Mouse (Mus musculus) ES-Bruce4 (cell line): ENCODE data around the gene Krt36. TPM values are rescaled to one million over a fixed set of nuclear protein-coding genes. Genes with fewer than 3 reads are reported as not detected.
A peak's percentile ranks its signal among the peaks of the same experiment; 100 is the strongest.

Source experiments
- H3K27ac ChIP-seq: 2 replicates; pipeline ENCODE4 v1.5.1; 2012; ENCODE audit warnings: low read length, inconsistent platforms; ENCODE audit not compliant: insufficient read depth
- H3K27me3 ChIP-seq: 2 replicates; pipeline ENCODE4 v1.6.1; 2012; ENCODE audit warnings: mild to moderate bottlenecking, low read length, inconsistent platforms; ENCODE audit not compliant: control insufficient read depth, poor library complexity, insufficient read depth, severe bottlenecking
- H3K36me3 ChIP-seq: 2 replicates; pipeline ENCODE4 v1.6.1; 2012; ENCODE audit warnings: inconsistent platforms, mild to moderate bottlenecking, low read length, moderate library complexity; ENCODE audit not compliant: control insufficient read depth, poor library complexity, insufficient read depth, severe bottlenecking
- H3K4me1 ChIP-seq: one replicate; pipeline ENCODE4 v1.8.1; 2011; ENCODE audit warnings: low read length; ENCODE audit not compliant: control insufficient read depth, insufficient read depth
- H3K4me3 ChIP-seq: 2 replicates; pipeline ENCODE4 v1.5.1; 2011; ENCODE audit warnings: low read depth, mild to moderate bottlenecking, low read length
- H3K9ac ChIP-seq: 2 replicates; pipeline ENCODE4 v1.6.1; 2012; ENCODE audit warnings: low read depth, mild to moderate bottlenecking, inconsistent platforms; ENCODE audit not compliant: poor library complexity, severe bottlenecking
- H3K9me3 ChIP-seq: replicated peaks from 2 replicates; pipeline ENCODE4 v1.6.1; 2012; ENCODE audit warnings: mild to moderate bottlenecking, low read length, inconsistent platforms; ENCODE audit not compliant: control insufficient read depth, poor library complexity, insufficient read depth, severe bottlenecking
- CTCF ChIP-seq: IDR thresholded peaks from one replicate; pipeline ENCODE4 v1.8.1; 2011; ENCODE audit warnings: low read depth, low read length
- EP300 ChIP-seq: IDR thresholded peaks from 2 replicates; pipeline ENCODE4 v1.6.1; 2011; ENCODE audit warnings: low read depth, low read length; ENCODE audit not compliant: insufficient read depth
- POLR2A ChIP-seq: IDR thresholded peaks from one replicate; pipeline ENCODE4 v1.8.1; 2011; ENCODE audit warnings: low read length; ENCODE audit not compliant: insufficient read depth
- polyA plus RNA-seq: library from polyadenylated mRNA; stranded (reverse); fragments of >200 nt; gene quantifications from 2 replicates; pipeline ENCODE4 v1.2.4, GENCODE M21; 2011; ENCODE audit warnings: low read depth; ENCODE audit not compliant: missing spikeins, insufficient read depth, insufficient read length

The Krt36 gene
- polyA plus RNA-seq, 1 experiment = not detected

DNA sequence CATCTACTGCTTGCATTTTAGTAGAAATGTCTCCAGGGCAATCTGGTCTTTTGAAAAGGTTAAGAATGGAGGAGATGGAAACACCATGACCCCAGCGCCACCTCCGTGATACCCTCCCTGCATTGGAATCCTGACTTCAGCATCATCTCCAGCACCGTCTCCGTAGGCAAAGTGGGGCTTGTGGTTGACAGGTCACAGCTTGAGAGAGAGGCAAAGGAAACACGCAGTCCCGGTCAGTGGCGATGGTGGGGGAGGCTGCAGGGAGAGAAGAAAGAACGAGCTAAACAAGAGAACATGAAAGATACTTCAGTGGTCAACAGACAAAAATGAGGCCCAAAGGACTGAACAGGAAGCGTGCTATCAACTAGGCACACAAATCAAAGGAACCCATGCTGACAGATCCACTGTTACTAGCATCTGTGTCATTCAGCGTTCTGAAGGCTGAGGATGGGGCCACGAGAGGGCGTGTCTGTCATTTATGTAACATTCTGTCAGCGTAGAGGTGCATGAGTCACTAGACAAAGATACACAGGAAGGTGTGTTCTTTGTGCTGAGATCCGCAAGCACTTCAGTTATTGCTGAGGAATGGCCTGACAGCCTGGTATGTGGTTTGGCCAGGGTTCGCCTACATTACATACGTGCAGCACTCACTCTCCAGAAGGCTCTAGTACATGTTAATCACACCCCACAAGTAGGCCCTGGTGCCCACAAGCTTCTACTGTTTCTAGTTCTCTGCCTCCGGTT is 38.0 kb downstream of the Krt36 start:
- H3K4me1 ChIP-seq = no peaks in the 10 kb centered on the region
- no peaks in the 10 kb centered on the region for H3K27me3 ChIP-seq
- H3K9me3 ChIP-seq = no peaks in the 10 kb centered on the region
- no peak overlapping the region for H3K27ac ChIP-seq
- no peak for TF ChIP-seq POLR2A
- TF ChIP-seq EP300 = no peak
- no peak for TF ChIP-seq CTCF
- no peak overlapping the region for H3K4me3 ChIP-seq
- no peak overlapping the region for H3K9ac ChIP-seq
- H3K36me3 ChIP-seq = no peaks in the 10 kb centered on the region

GRCm38 (mm10) chr11:100066236-100067010 is 39.0 kb downstream of the Krt36 start:
- Histone ChIP-seq H3K4me1 (no peaks in the 10 kb centered on the region), H3K27me3 (no peaks in the 10 kb centered on the region), H3K9ac (no peak overlapping the region)

DNA sequence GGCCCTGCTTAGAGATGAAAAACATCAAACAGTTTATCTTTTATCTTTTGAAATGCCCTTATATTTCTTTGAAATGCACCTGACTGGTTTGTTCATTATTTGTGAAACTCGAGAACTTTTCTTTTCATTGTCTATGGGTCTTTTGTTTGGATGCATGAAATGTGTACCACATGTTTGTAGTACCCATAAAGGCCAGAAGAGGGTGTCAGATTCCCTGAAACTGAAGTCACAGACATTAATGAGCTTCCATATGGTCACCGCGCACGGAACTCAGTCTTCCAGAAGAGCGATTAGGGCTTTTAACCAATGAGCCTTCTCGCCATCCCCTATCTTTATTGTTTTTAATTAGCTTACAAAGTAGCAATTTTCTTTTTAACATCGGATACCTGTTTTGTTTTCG is 46.6 kb downstream of the Krt36 start:
- Histone ChIP-seq H3K27ac (no peak overlapping the region), H3K9me3 (no peaks in the 10 kb centered on the region), H3K36me3 (no peaks in the 10 kb centered on the region), H3K9ac (no peak overlapping the region), H3K4me1 (no peaks in the 10 kb centered on the region), H3K4me3 (no peak overlapping the region), H3K27me3 (0 out of 2 replicates have a peak, but pooled peaks cover 1% of the 10 kb centered on the region)
- TF ChIP-seq CTCF (peak; percentile 5), EP300 (no peak), POLR2A (no peak)

More at GRCm38 (mm10) chr11:100066236-100067010, 39.0 kb downstream of the Krt36 start:
- no peak for TF ChIP-seq EP300
- H3K27ac ChIP-seq = no peak overlapping the region
- H3K36me3 ChIP-seq = no peaks in the 10 kb centered on the region
- H3K4me3 ChIP-seq = no peak overlapping the region
- H3K9me3 ChIP-seq = no peaks in the 10 kb centered on the region

DNA sequence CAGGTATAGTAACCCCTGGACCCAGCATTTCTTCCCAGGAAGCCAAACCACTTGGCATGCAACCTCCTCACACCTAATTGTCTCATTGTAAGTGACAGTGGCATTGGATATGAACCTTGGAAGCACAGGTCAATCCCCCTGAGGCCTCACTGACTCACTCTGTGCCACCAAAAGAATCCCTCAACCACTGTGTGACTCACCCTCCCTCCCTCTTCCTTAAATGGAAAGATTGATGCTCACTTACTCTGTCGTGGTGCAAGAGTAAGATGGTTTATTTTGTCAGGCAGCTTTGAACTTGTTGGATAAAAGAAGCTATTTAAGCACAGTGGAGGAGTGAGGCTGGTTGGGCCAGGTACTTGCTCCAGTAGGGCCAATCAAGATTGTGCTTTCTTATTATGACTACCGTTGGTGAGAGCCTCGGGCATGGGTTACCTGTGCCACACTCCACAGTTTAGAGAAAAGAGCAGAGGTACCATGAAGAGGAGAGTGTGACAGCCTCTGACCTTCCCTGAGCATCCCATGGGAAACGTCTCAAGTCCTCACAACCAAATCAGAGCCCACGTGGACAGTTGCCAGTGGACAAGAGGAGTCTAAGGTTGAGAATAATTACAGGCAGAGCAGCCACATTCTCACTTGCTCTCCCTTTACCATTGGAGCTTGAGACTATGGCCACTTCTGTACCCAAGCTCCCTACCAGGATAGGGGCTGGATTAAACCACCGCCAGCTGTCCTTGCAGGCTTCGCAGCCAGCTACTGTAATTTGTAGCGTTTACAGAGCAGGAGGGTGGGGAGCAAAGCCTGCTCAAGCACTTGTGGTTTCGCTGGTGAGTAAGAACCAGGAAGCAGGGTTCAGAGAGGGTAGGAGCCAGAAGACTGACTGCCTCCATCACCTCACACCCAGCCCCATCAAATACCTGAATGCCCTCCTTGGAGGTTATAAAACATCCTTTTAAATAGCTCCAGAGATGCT is 49.5 kb downstream of the Krt36 start:
- no peak overlapping the region for H3K27ac ChIP-seq
- TF ChIP-seq EP300 (no peak), POLR2A (no peak), CTCF (no peak)
- no peak overlapping the region for H3K4me3 ChIP-seq
- H3K4me1 ChIP-seq = no peaks in the 10 kb centered on the region
- H3K36me3 ChIP-seq = no peaks in the 10 kb centered on the region
- no peaks in the 10 kb centered on the region for H3K9me3 ChIP-seq
- 0 out of 2 replicates have a peak, but pooled peaks cover 1% of the 10 kb centered on the region for H3K27me3 ChIP-seq
- H3K9ac ChIP-seq = no peak overlapping the region

Other genes with a start within 250 kb of the Krt36 start
- gene Gm11568, start 247.7 kb downstream of the Krt36 start, polyA plus RNA-seq = not detected in 2 replicates
- gene Gm11559, start 241.2 kb downstream of the Krt36 start, polyA plus RNA-seq = not detected in 2 replicates
- gene Krtap9-1, start 232.2 kb downstream of the Krt36 start, polyA plus RNA-seq = not detected in 2 replicates
- gene Gm11567, start 226.4 kb downstream of the Krt36 start, polyA plus RNA-seq = not detected in 2 replicates
- gene Krtap31-1, start 197.7 kb downstream of the Krt36 start, polyA plus RNA-seq = not detected in 2 replicates
- not detected in 2 replicates for gene Gm11565, start 190.9 kb downstream of the Krt36 start, polyA plus RNA-seq
- not detected in 2 replicates for gene Krtap31-2, start 169.3 kb downstream of the Krt36 start, polyA plus RNA-seq
- gene Krtap9-5, start 157.2 kb downstream of the Krt36 start, polyA plus RNA-seq = not detected in 2 replicates
- not detected in 2 replicates for gene Krtap29-1, start 126.6 kb downstream of the Krt36 start, polyA plus RNA-seq
- gene Krtap16-1, start 119.0 kb downstream of the Krt36 start, polyA plus RNA-seq = not detected in 2 replicates
- gene Krtap17-1, start 111.6 kb downstream of the Krt36 start, polyA plus RNA-seq = not detected in 2 replicates
- gene Krt33a, start 89.4 kb downstream of the Krt36 start, polyA plus RNA-seq = not detected in 2 replicates
- gene Krt33b, start 75.8 kb downstream of the Krt36 start, polyA plus RNA-seq = not detected in 2 replicates
- not detected in 2 replicates for gene Krt34, start 64.1 kb downstream of the Krt36 start, polyA plus RNA-seq
- gene Krt31, start 55.1 kb downstream of the Krt36 start, polyA plus RNA-seq = not detected in 2 replicates
- not detected in 2 replicates for gene Krt32, start 17.4 kb downstream of the Krt36 start, polyA plus RNA-seq
- not detected in 2 replicates for gene Krt35, start 9.4 kb downstream of the Krt36 start, polyA plus RNA-seq
- not detected in 2 replicates for gene Krt13, start 15.9 kb upstream of the Krt36 start, polyA plus RNA-seq
- gene Krt15, start 30.3 kb upstream of the Krt36 start, polyA plus RNA-seq = 0.37 and 0.41 TPM in 2 replicates
- gene Krt19, start 43.0 kb upstream of the Krt36 start, polyA plus RNA-seq = 83.7 and 93.1 TPM in 2 replicates
- not detected in 2 replicates for gene Krt9, start 87.6 kb upstream of the Krt36 start, polyA plus RNA-seq
- 1.3 TPM in 1 of 2 replicates, not detected in the other for gene Krt14, start 101.9 kb upstream of the Krt36 start, polyA plus RNA-seq
- gene Krt16, start 143.3 kb upstream of the Krt36 start, polyA plus RNA-seq = 0.99 TPM in 1 of 2 replicates, not detected in the other
- 10.5 and 11.8 TPM in 2 replicates for gene Krt17, start 155.4 kb upstream of the Krt36 start, polyA plus RNA-seq
- 20.6 and 21.5 TPM in 2 replicates for gene Krt42, start 164.2 kb upstream of the Krt36 start, polyA plus RNA-seq
- 718 and 769 TPM in 2 replicates for gene Eif1, start 214.3 kb upstream of the Krt36 start, polyA plus RNA-seq
- not detected in 2 replicates for gene Gast, start 228.8 kb upstream of the Krt36 start, polyA plus RNA-seq